Mouse (Mus musculus): Measurements from ENCODE around the gene Ube2s. TPM values are rescaled to one million over a fixed set of nuclear protein-coding genes. Genes with fewer than 3 reads are reported as not detected.

The Ube2s gene
- polyA plus RNA-seq, 1 experiment from 2014 or later = 301 TPM

Other genes with a start within 250 kb of the Ube2s start
- 0.35 and 0.67 TPM in 2 replicates for gene Ptprh, start 208.5 kb downstream of the Ube2s start, polyA plus RNA-seq (2015; fragmentation: Nextera tagmentation; extraction: Ambion mirVana)
- gene Tmem86b, start 181.2 kb downstream of the Ube2s start, polyA plus RNA-seq (2015; fragmentation: Nextera tagmentation; extraction: Ambion mirVana) = 3.8 and 3.9 TPM in 2 replicates
- 9.2 and 11.4 TPM in 2 replicates for gene Ppp6r1, start 153.6 kb downstream of the Ube2s start, polyA plus RNA-seq (2015; fragmentation: Nextera tagmentation; extraction: Ambion mirVana)
- 122 and 123 TPM in 2 replicates for gene Hspbp1, start 127.5 kb downstream of the Ube2s start, polyA plus RNA-seq (2015; fragmentation: Nextera tagmentation; extraction: Ambion mirVana)
- gene Brsk1, start 122.0 kb downstream of the Ube2s start, polyA plus RNA-seq (2015; fragmentation: Nextera tagmentation; extraction: Ambion mirVana) = 6.8 and 7.6 TPM in 2 replicates
- 0.22 and 0.24 TPM in 2 replicates for gene Tmem150b, start 87.3 kb downstream of the Ube2s start, polyA plus RNA-seq (2015; fragmentation: Nextera tagmentation; extraction: Ambion mirVana)
- 90.0 and 92.5 TPM in 2 replicates for gene Kmt5c, start 72.5 kb downstream of the Ube2s start, polyA plus RNA-seq (2015; fragmentation: Nextera tagmentation; extraction: Ambion mirVana)
- 19.7 and 22.9 TPM in 2 replicates for gene Cox6b2, start 59.5 kb downstream of the Ube2s start, polyA plus RNA-seq (2015; fragmentation: Nextera tagmentation; extraction: Ambion mirVana)
- not detected in 2 replicates for gene Fam71e2, start 41.3 kb downstream of the Ube2s start, polyA plus RNA-seq (2015; fragmentation: Nextera tagmentation; extraction: Ambion mirVana)
- 0.48 and 1.1 TPM in 2 replicates for gene Il11, start 29.7 kb downstream of the Ube2s start, polyA plus RNA-seq (2015; fragmentation: Nextera tagmentation; extraction: Ambion mirVana)
- 0.45 TPM in 1 of 2 replicates, not detected in the other for gene Tmem190, start 29.7 kb downstream of the Ube2s start, polyA plus RNA-seq (2015; fragmentation: Nextera tagmentation; extraction: Ambion mirVana)
- gene Tmem238, start 22.9 kb downstream of the Ube2s start, polyA plus RNA-seq (2015; fragmentation: Nextera tagmentation; extraction: Ambion mirVana) = 2.5 and 3.0 TPM in 2 replicates
- 224 and 265 TPM in 2 replicates for gene Rpl28, start 19.7 kb downstream of the Ube2s start, polyA plus RNA-seq (2015; fragmentation: Nextera tagmentation; extraction: Ambion mirVana)
- gene Shisa7, start 32.1 kb upstream of the Ube2s start, polyA plus RNA-seq (2015; fragmentation: Nextera tagmentation; extraction: Ambion mirVana) = 8.8 and 9.7 TPM in 2 replicates
- gene Isoc2b, start 57.7 kb upstream of the Ube2s start, polyA plus RNA-seq (2015; fragmentation: Nextera tagmentation; extraction: Ambion mirVana) = 3.3 and 5.3 TPM in 2 replicates
- 0.43 and 0.65 TPM in 2 replicates for gene Isoc2a, start 64.6 kb upstream of the Ube2s start, polyA plus RNA-seq (2015; fragmentation: Nextera tagmentation; extraction: Ambion mirVana)
- 0.31 and 0.32 TPM in 2 replicates for gene Gm36210, start 93.9 kb upstream of the Ube2s start, polyA plus RNA-seq (2015; fragmentation: Nextera tagmentation; extraction: Ambion mirVana)
- gene Zfp628, start 102.6 kb upstream of the Ube2s start, polyA plus RNA-seq (2015; fragmentation: Nextera tagmentation; extraction: Ambion mirVana) = 4.3 and 4.4 TPM in 2 replicates
- 29.5 and 31.1 TPM in 2 replicates for gene Nat14, start 109.4 kb upstream of the Ube2s start, polyA plus RNA-seq (2015; fragmentation: Nextera tagmentation; extraction: Ambion mirVana)
- 0.88 and 0.98 TPM in 2 replicates for gene Ssc5d, start 113.2 kb upstream of the Ube2s start, polyA plus RNA-seq (2015; fragmentation: Nextera tagmentation; extraction: Ambion mirVana)
- 0.12 and 0.13 TPM in 2 replicates for gene Sbk2, start 151.8 kb upstream of the Ube2s start, polyA plus RNA-seq (2015; fragmentation: Nextera tagmentation; extraction: Ambion mirVana)
- gene Sbk3, start 158.6 kb upstream of the Ube2s start, polyA plus RNA-seq (2015; fragmentation: Nextera tagmentation; extraction: Ambion mirVana) = 0.10 and 0.13 TPM in 2 replicates
- gene Zfp579, start 183.6 kb upstream of the Ube2s start, polyA plus RNA-seq (2015; fragmentation: Nextera tagmentation; extraction: Ambion mirVana) = 65.2 and 68.4 TPM in 2 replicates
- 8.6 and 8.9 TPM in 2 replicates for gene Zfp524, start 201.8 kb upstream of the Ube2s start, polyA plus RNA-seq (2015; fragmentation: Nextera tagmentation; extraction: Ambion mirVana)
- 42.0 and 51.1 TPM in 2 replicates for gene Fiz1, start 202.1 kb upstream of the Ube2s start, polyA plus RNA-seq (2015; fragmentation: Nextera tagmentation; extraction: Ambion mirVana)
- gene Gm44973, start 202.9 kb upstream of the Ube2s start, polyA plus RNA-seq (2015; fragmentation: Nextera tagmentation; extraction: Ambion mirVana) = 0.89 and 1.3 TPM in 2 replicates
- gene Zfp865, start 207.8 kb upstream of the Ube2s start, polyA plus RNA-seq (2015; fragmentation: Nextera tagmentation; extraction: Ambion mirVana) = 5.7 and 7.9 TPM in 2 replicates
- gene Ccdc106, start 208.0 kb upstream of the Ube2s start, polyA plus RNA-seq (2015; fragmentation: Nextera tagmentation; extraction: Ambion mirVana) = 25.8 and 30.1 TPM in 2 replicates
- gene 4632433K11Rik, start 221.5 kb upstream of the Ube2s start, polyA plus RNA-seq (2015; fragmentation: Nextera tagmentation; extraction: Ambion mirVana) = not detected in 2 replicates
- gene Zfp784, start 225.9 kb upstream of the Ube2s start, polyA plus RNA-seq (2015; fragmentation: Nextera tagmentation; extraction: Ambion mirVana) = 10.5 and 11.2 TPM in 2 replicates
- 70.1 and 72.8 TPM in 2 replicates for gene Zfp580, start 238.9 kb upstream of the Ube2s start, polyA plus RNA-seq (2015; fragmentation: Nextera tagmentation; extraction: Ambion mirVana)
- gene U2af2, start 249.6 kb upstream of the Ube2s start, polyA plus RNA-seq (2015; fragmentation: Nextera tagmentation; extraction: Ambion mirVana) = 121 and 128 TPM in 2 replicates